Mouse (Mus musculus) cerebellum, adult 2 months (tissue): ENCODE results near the gene Rps27. TPM values are rescaled to one million over a fixed set of nuclear protein-coding genes. Genes with fewer than 3 reads are reported as not detected.
"Not testable (repeated sequence)": the region's sequence is repeated elsewhere in the genome, so short reads cannot be mapped to it uniquely, and the experiment has no call there.

Experiments
- DNase-seq, 2 experiments: peaks; one replicate each; pipeline ENCODE4 v3.0.0; 2021
- H3K27ac ChIP-seq: fragments of 200-500 bp; 2 replicates; pipeline ENCODE4 v1.5.1; 2012; ENCODE audit warnings: low read length, control low read depth, inconsistent platforms; ENCODE audit not compliant: insufficient read depth
- H3K27me3 ChIP-seq: fragments of 200-500 bp; 2 replicates; pipeline ENCODE4 v1.6.1; 2012; ENCODE audit warnings: inconsistent platforms, mild to moderate bottlenecking, low read length, moderate library complexity; ENCODE audit not compliant: control insufficient read depth, insufficient read depth
- H3K4me1 ChIP-seq: fragments of 200-500 bp; 2 replicates; pipeline ENCODE4 v1.6.1; 2011; ENCODE audit warnings: low read length; ENCODE audit not compliant: control insufficient read depth, insufficient read depth
- H3K4me3 ChIP-seq: fragments of 200-500 bp; replicated peaks from 2 replicates; pipeline ENCODE3; 2011; ENCODE audit warnings: mild to moderate bottlenecking, low read depth, low read length, control low read depth; ENCODE audit not compliant: insufficient read depth
- CTCF ChIP-seq: fragments of 200-500 bp; IDR thresholded peaks from 2 replicates; pipeline ENCODE4 v1.5.1; 2011; ENCODE audit warnings: low read depth, mild to moderate bottlenecking, control low read depth, low read length, moderate library complexity, borderline replicate concordance; ENCODE audit not compliant: insufficient read depth
- POLR2A ChIP-seq: fragments of 200-500 bp; IDR thresholded peaks from 2 replicates; pipeline ENCODE4 v1.6.1; 2011; ENCODE audit warnings: low read length, control low read depth, borderline replicate concordance; ENCODE audit not compliant: insufficient read depth
- WGBS: fragments of 180-500 bp; shearing (Covaris S2); methylation state at CpG from one replicate; pipeline ENCODE4 v1.1.7; 2018; 5-methylcytosine and 5-hydroxymethylcytosine counted together
- polyA plus RNA-seq: library from polyadenylated mRNA; depleted of rRNA; stranded (reverse); fragments of >200 nt; gene quantifications from 2 replicates; pipeline ENCODE4 v1.2.3, GENCODE M21; 2012; rRNA removed

Gene Rps27
- 1,034 and 1,060 TPM in 2 replicates for polyA plus RNA-seq

GRCm38 (mm10) chr3:90213377-90213866, at the start of gene Rps27, which contains the start of gene Rab13:
Gene Rps27 (minus strand): TSS chr3:90213651.
Gene Rab13 (plus strand): TSS chr3:90213695.
- DNase-seq = peak; percentile 90 to 92
- Histone ChIP-seq H3K27ac (peak within 1 kb of the TSS; percentile 56), H3K4me3 (peak within 1 kb of the TSS; percentile 74), H3K4me1 (0 out of 2 replicates have a peak, but pooled peaks cover 3% of the 10 kb centered on the region), H3K27me3 (no peaks in the 10 kb centered on the region)
- TF ChIP-seq POLR2A = peak; percentile 99
- TF ChIP-seq CTCF = no peak
- under 1% methylated on average over 42 of the region's 42 CpGs for WGBS

GRCm38 (mm10) chr3:90258521-90258920, 45.1 kb upstream of the Rps27 start:
- no peak for DNase-seq
- Histone ChIP-seq H3K4me3 (no peak overlapping the region), H3K27ac (no peak overlapping the region), H3K4me1 (peaks cover 47% of the 10 kb centered on the region), H3K27me3 (no peaks in the 10 kb centered on the region)
- TF ChIP-seq CTCF (no peak), POLR2A (no peak)
- 87% methylated on average over 4 of the region's 4 CpGs for WGBS

- 27% methylated on average over 19 of the region's 19 CpGs for WGBS
These were observed 43.5 kb upstream of the Rps27 start for GRCm38 (mm10) chr3:90256731-90257530.

GRCm38 (mm10) chr3:90255784-90256353, 42.4 kb upstream of the Rps27 start:
- DNase-seq = no peak
- Histone ChIP-seq H3K27me3 (no peaks in the 10 kb centered on the region), H3K4me3 (peak overlapping the region; percentile 57), H3K4me1 (peaks cover 51% of the 10 kb centered on the region), H3K27ac (0 out of 2 replicates have a peak overlapping the region, but pooled peaks have one; percentile 91)
- TF ChIP-seq POLR2A = no peak
- no peak for TF ChIP-seq CTCF
- WGBS = 27% methylated on average over 14 of the region's 14 CpGs

More at GRCm38 (mm10) chr3:90256731-90257530, 43.5 kb upstream of the Rps27 start:
- DNase-seq = peak; percentile 96 to 97
- Histone ChIP-seq H3K27me3 (no peaks in the 10 kb centered on the region), H3K4me1 (peaks cover 47% of the 10 kb centered on the region), H3K27ac (peak overlapping the region; percentile 91), H3K4me3 (peak overlapping the region; percentile 35)
- no peak for TF ChIP-seq CTCF
- TF ChIP-seq POLR2A = no peak

- TF ChIP-seq POLR2A (no peak), CTCF (no peak)
- H3K4me1 ChIP-seq = peaks cover 44% of the 10 kb centered on the region
- peak overlapping the region; percentile 52; the same call in 1 of the 2 replicates for H3K27ac ChIP-seq
- WGBS = 4% methylated on average over 2 of the region's 2 CpGs
- no peaks in the 10 kb centered on the region for H3K27me3 ChIP-seq
- H3K4me3 ChIP-seq = peak overlapping the region; percentile 87
- no peak for DNase-seq
These were observed 41.7 kb upstream of the Rps27 start for GRCm38 (mm10) chr3:90255194-90255565.

GRCm38 (mm10) chr3:90254419-90255193, 41.2 kb upstream of the Rps27 start:
- WGBS = under 1% methylated on average over 41 of the region's 41 CpGs
- Histone ChIP-seq H3K27me3 (no peaks in the 10 kb centered on the region), H3K27ac (peak overlapping the region; percentile 85), H3K4me3 (peak overlapping the region; percentile 87), H3K4me1 (peaks cover 38% of the 10 kb centered on the region)
- no peak for DNase-seq
- TF ChIP-seq POLR2A = no peak
- TF ChIP-seq CTCF = no peak

- peaks cover 31% of the 10 kb centered on the region for H3K4me1 ChIP-seq
- DNase-seq = peak; percentile 96 to 99
- H3K27me3 ChIP-seq = no peaks in the 10 kb centered on the region
- WGBS = 0% methylated on average over 39 of the region's 40 CpGs
- peak within 1 kb of the TSS; percentile 85 for H3K27ac ChIP-seq
- TF ChIP-seq POLR2A (0 out of 2 replicates have a peak, but pooled peaks have one; percentile 43), CTCF (no peak)
- H3K4me3 ChIP-seq = peak within 1 kb of the TSS; percentile 87
These were observed 40.4 kb upstream of the Rps27 start, which contains the start of gene Crtc2 for GRCm38 (mm10) chr3:90253653-90254418. Gene Crtc2 (plus strand): TSS chr3:90254163.

- not testable (repeated sequence) for H3K27me3 ChIP-seq, DNase-seq, H3K4me3 ChIP-seq, H3K27ac ChIP-seq
- 50% methylated on average over 1 of the region's 1 CpGs for WGBS
- H3K4me1 ChIP-seq = peaks cover 24% of the 10 kb centered on the region
These were observed 39.7 kb upstream of the Rps27 start for GRCm38 (mm10) chr3:90253174-90253573.

- H3K4me1 ChIP-seq = peaks cover 19% of the 10 kb centered on the region
- not testable (repeated sequence) for H3K4me3 ChIP-seq, DNase-seq, H3K27me3 ChIP-seq, H3K27ac ChIP-seq
- WGBS = 40% methylated on average over 2 of the region's 2 CpGs
These were observed 39.2 kb upstream of the Rps27 start for GRCm38 (mm10) chr3:90252659-90253058.

GRCm38 (mm10) chr3:90251731-90252226, 38.3 kb upstream of the Rps27 start:
- DNase-seq, H3K27ac ChIP-seq, H3K4me3 ChIP-seq, H3K27me3 ChIP-seq: not testable (repeated sequence)
- peaks cover 14% of the 10 kb centered on the region for H3K4me1 ChIP-seq
- 57% methylated on average over 11 of the region's 12 CpGs for WGBS
